Mouse (Mus musculus): ENCODE measurements around the gene Scrn1.

Gene Scrn1

DNA sequence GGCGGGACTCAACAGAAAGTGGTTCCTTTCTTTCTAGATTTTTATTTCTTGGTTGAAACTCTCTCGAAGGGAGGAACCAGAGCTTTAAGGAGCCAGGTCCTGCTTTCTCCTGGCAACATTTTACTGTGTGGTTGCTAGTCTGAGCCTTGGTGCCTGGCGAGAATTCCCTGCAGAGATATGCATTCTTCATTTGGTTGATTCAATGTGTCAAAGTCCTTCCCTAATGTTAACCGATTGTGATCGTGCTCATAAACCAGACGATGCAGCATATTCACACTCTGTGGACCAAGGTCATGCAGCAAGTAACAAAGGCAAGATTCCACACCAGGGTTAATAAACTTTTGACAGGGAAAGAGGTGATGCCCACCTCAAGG lies 244 bp upstream of the Scrn1 start:
- in situ Hi-C loops (cut with MseI, MboI): no loop called here

DNA sequence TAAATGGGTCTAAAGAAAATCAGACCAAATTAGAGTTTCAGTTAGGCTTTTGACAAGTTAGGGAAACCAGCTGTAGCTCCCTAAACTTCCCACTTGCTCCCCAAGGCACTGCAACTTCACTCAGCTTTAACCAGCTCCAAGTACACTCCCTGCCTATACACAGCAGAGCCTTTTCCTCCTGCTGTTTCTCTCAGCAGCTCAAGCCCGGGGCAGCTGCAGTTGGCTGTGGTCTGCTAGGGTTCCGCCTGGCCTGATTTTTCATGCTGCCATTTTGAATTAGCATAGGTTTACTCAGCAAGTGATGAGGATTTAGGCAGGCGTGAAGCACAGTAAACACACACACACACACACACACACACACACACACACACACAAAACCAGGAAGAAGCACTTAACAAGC lies 1.3 kb downstream of the Scrn1 start:
- in situ Hi-C loops (cut with MseI, MboI): no loop called here

DNA sequence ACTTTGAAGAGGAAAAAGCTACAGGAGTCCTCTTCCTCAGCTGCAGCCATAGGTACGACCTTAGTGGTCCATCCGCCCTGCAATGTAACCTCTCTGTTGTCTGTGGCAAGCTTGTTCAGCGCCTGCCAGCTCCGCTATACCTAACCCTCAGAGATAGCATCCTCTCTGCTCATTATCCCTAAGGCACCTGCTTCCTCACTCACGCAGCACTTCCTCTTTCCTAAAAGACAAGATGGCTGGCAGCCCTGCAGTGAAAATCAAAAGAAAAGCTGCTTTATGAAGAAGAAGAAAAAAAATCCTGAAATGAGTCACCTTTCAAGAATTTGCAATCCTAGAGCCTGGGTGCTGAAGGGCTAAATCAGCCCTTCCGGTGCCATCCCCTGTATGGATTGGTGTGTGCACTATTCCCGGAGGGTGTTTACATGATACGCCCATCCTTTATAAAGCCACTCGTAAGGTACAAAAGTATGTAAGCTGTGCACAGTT lies 1.7 kb downstream of the Scrn1 start:
- in situ Hi-C loops (cut with MseI, MboI): no loop called here

DNA sequence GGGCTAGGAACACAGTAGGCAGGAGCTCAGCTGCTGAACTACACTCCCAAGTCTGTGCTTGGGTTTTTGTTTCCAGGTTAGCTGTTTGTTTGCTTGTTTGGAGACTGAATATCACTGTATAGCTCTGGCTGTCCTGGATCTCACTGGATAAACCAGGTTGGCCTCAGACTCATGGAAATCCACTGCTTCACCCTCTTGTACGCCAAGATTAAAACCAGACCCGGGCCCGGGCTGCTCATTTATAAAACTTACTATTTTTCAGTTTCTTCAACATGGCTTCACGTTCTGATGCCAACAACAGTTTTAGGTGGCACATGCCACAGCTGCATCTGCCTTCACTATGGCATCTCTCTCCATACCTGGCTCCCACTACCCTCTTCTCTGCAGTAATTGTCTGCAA lies 2.7 kb downstream of the Scrn1 start:
- in situ Hi-C loops (cut with MseI, MboI): no loop called here

DNA sequence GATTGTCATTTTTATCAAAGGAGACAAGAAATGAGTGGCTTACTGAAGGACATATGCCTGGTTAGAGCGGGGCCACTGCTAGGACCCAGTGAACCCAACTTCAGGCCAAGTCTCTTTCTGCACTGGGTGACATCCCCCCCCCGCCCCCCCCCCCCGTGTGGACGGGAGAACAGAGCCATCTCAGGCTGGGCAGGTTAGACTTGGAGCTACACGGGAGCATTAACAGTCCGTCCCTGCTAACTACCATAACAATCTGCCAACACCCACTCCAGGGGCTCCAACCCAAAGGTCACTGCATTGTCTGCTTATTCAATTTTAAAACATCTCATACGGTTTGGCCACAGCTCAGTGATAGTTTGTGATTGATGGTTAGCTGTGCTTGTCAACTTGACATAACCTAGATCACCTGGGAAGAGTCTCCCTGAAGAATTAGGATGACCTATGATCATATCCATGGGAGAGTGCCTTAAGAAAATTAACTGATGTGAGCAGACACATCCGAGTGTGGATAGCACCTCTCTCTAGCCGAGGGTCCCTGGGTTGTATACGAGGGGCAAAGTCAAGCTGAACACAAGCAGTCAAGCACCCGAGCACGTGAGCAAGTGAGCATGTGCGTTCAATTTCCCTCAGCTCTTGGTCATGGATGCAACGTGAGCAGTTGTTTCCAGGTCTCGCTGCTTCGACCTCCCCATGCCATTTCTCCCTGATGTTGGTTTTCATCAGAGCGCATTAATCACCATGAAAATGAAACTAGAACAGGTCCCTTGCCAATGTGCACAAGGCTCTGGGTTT lies 4.1 kb downstream of the Scrn1 start:
- in situ Hi-C loops (cut with MseI, MboI): no loop called here

DNA sequence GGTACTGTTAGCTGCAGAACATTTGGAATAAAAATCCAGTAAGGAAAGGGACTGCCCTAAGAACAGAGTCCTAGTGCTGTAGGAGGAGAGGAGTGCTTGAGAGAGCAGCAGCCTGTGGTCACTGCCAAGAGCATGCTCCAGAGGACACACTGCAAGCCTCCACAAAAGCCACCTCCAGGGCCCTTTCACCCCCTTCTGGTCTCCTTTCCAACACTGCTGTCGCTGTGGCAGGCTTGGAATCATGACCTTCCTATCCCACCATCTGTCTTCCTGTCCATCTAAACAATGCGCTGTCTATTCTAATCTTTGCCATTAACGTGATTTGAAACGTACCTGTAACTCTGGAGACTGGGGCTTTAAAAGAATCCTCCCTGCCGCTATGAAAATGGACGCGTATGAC lies 7.8 kb downstream of the Scrn1 start:
- in situ Hi-C loops (cut with MseI, MboI): no loop called here

DNA sequence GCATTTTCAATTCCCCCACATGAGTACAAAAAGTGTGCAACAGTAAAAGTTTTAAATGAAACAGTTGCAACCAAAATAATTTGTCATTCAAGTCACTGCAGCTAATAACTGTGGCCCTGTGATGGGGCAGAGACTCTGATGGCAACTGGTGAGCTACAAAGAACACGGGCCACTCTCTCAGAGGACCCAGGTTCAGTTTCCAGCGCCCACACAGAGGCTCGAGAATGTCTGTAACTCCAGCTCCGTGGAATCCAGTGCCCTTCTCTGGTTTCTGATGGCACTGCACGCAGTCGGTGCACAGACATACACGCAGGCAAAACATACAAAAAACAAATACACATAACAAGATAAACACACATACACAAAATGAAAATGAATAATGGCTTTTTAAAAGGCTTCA lies 8.6 kb downstream of the Scrn1 start:
- in situ Hi-C loops (cut with MseI, MboI): no loop called here

DNA sequence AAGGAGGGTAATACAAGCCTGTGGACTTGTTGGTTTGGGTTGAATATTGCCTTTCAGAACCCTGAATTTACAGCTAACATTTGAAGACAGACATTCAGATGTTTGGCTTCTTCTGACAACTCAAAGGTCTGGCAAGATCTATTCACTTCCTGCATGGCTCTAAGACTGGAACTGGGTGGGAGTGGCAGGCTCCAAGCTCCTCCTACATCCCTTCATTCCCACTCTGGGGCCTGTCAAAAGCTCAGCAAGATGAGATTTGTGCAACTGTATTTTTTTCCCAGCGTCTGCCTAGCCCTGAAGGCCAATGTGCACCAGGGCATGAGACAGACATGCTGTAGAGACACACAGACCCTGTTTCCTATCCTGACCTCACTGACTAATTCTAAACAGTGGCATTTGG lies 10.5 kb downstream of the Scrn1 start:
- in situ Hi-C loops (cut with MseI, MboI): no loop called here

DNA sequence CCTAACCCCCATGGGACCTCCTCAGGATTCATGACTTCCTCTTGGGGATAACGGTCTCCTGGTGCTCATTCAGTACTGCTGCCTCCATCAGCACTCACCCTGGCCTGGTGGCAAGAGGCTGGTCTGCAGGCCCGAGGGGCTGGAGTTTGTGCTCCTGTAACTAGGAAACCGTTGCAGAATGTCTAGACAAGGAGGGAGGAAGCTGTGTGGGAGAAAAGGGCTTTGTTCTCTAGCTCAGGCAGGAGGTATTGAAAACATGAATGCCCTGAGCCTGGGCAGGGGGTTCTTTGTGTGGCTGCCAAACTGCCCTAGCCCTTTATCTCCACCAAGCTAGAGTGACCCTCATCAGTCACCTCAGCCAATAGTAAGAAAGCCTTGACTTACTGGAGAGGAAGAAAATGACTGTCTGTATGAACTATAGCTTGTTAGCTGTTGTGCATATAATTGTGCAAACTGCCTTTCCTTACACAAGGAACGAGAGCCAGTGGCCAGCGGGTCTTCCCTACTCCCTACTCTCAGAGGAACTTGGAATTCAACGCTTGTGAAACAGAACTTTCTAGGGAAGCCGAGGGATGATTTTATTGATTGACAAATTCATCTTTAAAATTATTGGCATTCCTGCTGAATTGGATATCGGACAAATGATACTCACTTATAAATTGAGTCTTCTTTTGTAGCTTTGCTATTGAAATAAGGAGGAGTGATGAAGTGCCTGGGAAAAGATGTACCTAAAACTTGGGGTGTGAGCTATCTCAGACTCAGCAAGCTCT lies 11.8 kb downstream of the Scrn1 start:
- in situ Hi-C loops (cut with MseI, MboI): no loop called here

DNA sequence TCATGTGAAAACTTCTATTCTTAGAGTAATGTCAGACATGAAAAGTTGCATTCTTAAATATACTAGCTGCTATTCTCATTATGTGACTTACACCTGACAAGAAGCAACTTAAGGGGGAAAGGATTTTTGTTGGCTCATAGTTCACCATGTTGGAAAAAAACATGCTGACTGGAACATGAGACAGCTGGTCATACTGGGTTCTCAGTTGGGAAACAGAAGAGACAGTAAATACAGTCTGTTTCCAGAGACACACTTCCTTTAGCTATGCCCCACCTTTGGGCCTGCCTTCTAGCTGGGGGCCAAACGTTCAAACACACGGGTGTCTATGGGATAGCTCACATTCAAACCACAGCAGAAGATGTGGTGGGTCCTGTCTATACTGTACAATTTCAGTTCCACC lies 12.7 kb downstream of the Scrn1 start:
- in situ Hi-C loops (cut with MseI, MboI): no loop called here

DNA sequence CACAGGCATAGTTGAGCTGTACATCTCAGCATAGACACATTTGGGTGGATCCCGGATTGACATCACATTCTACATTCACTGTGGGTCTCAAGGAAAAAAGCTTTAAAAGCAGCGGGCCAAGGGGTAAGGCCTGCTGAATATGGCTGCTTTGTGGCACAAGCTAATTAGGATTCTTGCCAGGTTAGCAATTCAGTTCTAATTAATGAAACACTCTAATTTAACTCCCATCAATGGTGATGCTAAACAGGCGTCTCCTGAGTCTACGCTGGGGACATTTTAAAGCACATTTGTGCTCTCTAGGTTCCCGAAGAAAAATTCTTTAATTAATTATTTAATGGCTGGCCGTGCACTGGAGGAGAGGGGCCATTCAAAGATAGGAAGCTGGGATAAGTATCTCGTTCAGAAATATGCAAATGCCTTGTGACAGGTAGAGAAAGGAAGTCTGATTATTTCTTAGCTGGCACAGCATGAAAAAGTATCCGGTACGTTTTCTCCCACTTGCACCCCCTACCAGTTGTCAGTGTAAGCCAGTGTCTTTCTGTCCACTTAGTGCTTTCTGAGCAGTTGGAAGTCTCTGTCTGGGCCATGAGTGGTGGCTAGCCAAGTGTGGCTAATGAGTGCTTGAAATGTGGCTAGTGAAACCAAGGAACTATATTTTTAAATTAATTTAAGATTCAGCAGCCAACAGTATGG lies 13.4 kb downstream of the Scrn1 start:
- in situ Hi-C loops (cut with MseI, MboI): no loop called here

DNA sequence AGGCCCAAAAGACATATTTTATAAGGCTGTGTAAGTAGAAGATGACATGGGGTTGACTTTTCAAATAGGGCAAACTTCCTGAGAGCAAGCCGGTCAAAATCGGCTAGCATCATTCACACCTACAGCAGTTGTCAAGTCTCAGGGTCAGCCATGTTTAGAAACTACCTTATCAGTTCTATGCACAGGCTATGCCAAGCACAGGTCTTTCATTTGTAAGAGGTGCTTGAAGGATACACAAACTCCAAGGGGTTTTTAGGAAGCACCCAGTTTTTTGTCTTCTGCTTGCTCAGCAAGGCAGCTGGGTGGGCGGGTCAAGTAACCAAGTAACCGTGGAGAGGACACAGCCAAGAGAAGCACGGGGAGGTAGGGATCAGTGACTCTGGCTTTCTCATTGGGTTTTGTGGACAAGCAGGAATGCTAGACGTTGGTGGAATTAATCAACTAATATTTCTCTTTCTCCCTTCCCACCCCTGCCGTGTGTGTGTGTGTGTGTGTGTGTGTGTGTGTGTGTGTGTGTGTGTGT lies 15.4 kb downstream of the Scrn1 start:
- in situ Hi-C loops (cut with MseI, MboI): no loop called here

DNA sequence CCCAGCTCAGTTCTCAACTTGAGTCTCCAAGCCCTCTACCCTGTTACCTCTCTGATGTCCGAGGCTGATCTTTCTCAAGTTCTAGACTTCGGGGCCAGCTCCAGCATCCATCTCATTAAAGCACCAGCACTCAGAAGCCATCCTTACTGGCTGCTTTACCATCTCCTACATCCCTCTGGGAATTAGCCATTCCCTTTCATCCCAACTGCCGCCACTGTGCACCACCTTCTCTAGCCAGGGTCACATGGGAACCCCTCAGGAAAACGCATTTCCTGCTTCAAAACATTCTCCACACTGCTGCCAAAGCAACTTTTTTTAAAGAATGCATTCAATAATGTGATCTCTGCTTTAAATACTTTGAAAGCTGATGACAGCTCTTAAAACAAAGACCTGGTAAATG lies 17.0 kb downstream of the Scrn1 start:
- in situ Hi-C loops (cut with MseI, MboI): no loop called here

DNA sequence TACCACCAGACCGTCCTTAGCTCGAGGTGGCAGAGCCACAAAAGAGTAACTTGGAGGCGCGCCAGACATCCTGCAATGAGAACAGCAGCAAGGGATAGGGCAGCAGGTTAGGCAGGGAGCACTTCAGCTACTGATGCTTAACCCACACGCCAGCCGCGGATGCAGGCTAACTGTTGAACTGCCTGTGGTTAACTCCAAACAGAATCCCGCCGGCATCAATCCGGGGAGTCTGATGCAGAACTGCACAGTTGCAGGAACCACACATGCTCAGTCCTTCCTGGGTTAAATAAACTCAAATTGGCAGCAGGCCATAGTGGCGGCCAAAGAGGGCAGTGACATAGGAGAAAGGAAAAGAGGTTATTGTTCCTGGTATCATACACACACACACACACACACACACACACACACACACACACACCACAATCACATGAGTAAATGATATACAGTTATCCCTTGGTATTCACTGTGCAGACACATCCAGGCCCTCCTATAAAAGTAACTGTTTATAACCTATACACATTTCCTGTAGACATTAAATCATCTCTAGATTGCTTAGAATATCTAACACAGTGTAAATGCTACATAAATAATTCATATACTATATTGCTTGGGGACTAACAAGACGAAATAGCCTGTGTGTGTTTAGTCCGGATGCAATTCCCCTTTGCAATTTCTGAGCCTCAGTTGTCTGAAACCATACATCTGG lies 17.8 kb downstream of the Scrn1 start:
- in situ Hi-C loops (cut with MseI, MboI): no loop called here

DNA sequence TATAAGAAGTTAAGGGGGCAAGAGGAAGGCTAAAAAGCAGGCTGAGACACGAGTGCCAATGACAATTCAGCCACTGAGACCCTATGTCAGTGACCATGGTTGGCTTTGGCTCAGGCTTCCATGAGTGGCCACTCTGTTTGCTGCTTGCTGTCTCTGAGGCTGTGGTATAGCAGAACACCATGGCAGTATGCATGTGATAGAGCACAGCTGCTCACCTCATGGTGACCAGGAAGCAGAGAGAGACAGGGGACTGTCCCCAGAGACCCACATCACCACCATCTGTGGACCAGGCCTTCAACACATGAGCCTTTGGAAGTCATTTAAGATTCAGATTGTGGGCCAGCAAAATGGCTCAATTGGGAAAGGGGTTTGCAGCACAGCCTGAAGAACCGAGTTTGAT lies 22.6 kb downstream of the Scrn1 start:
- in situ Hi-C loops (cut with MseI, MboI): no loop called here

DNA sequence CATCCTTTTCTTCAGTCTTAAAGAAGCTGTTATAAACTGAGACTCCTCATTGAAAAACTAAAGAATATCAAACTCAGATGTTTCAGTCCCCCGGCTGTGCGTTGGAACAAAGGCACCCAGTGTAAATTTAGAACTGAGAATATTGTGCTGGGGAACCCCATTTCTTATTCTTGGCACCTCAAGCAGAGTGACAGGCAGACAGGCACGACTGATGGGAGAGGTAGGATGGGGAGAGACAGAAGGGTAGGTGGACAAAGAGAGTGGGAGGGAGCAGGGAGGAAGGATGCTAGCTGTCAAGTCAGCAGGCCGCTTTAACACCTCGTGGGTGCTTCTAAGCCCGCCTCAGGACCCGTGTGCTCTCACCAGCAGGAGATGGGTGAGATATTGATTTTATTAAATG lies 23.5 kb downstream of the Scrn1 start:
- in situ Hi-C loops (cut with MseI, MboI): no loop called here

DNA sequence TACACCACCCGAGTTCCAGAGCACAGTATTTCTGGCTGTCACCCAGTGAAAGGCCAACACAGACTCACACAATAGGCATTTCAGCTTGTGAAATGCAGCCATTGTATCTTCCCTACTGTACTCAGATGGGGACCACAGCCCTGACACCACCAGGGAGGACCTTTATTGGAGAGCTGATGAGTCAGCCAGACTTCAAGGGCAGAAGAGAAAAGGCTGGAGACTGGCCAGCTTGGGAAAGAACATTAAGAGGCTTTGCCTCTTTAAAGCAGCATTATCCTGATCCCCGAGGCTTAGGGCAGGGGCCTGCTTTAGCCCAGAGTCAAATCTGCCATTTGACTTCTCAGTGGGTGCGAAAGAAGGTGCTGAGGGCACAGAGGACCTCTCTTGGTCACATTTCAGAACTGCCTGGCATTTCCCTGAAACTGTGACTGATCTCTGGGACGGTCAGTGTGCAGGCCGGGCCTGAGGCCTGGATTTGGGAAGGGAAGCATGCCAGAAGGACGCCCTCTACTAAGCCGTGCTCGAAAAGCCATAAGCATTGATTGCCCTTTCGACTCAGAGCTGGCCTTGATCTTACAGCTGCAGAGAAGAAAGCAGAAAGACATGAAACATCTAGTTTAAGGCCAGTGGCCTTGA lies 25.9 kb downstream of the Scrn1 start:
- in situ Hi-C loops (cut with MseI, MboI): no loop called here

DNA sequence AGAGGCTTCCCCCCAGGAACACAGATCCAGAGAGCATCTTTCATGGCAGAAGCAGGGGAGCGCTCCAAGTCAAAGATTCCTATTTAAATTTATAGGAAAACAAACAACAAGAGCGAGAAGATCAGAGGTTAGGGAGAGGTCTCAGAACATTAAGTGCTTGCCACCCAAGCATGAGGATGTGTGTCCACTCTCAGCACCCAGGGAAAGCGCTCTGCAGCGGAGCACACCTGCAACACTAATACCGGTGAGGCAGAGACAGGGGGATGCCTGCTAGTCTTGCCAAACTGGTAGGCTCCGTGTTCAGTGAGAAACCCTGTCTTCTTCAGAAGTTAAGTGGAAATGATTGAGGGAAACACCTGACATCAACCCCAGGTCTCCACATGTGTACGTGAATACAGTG lies 26.9 kb downstream of the Scrn1 start:
- in situ Hi-C loops (cut with MseI, MboI): no loop called here

DNA sequence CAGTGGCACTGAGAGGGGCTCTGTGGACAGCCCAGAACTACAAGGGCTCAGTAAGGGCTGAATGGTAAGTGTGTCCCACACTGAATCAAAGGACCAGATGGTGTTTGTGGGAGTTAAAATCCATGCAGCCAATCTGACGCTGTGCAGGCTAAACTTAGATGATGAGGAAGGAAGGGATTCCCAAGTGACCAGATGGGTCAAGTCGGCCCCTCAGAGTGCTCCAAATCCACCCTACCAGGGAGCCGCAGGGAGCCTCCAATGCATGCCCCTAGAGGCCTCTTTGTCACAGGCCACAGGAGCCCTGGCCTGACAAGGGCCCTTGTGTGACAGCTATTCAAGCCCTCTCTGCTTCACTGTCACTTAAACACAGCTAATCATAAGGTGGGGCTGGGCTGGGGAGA lies 27.5 kb downstream of the Scrn1 start:
- in situ Hi-C loops (cut with MseI, MboI): no loop called here

DNA sequence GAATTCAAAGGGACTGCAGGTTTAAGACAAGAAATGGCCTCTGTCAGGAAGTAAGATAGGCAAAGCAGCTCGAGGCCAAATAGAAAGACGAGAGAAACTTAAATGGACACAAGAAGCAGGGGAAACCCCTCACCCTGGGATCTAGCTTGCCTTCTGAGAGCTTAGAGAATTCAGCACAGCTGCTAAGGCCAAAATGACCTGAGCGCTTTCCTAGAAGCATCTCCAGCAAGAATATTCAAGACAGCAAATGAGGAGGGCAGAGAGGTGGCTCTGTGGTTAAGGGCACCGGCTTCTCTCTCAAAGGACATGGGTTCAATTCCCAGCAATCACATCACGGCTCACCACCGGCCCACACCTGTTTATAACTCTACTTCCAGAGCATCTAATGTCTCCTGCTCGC lies 29.2 kb downstream of the Scrn1 start:
- in situ Hi-C loops (cut with MseI, MboI): no loop called here

DNA sequence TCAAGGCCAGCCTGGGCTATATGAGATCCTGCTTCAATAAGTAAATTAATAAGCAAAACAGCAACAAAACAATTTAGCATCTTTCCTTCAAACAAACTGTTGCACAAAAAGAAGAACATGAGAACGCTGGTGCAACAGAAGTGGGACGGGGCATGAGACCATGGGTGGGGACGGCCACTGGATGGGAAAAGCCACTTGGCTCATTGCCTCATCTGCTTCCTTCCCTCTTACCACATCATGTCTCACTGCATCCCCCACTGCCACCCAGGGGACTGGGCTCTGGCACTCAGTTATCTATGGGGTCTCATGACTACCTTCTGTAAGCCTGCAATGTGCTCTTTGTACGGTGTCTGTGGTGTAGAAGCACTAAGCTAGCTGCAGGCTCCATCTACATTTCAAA lies 30.8 kb downstream of the Scrn1 start:
- in situ Hi-C loops (cut with MseI, MboI): no loop called here

All from mouse trophoblast stem cell (cell line).